Mouse (Mus musculus) lung, embryonic 16.5 days (tissue): ENCODE results near the gene Cnnm3. TPM values are rescaled to one million over a fixed set of nuclear protein-coding genes. Genes with fewer than 3 reads are reported as not detected.

ENCODE experiments used
- ATAC-seq: fragments of 200-750 bp; cut with Nextera tagmentation; 2 replicates; pipeline ENCODE4 v1.8.0; 2017; ENCODE audit warnings: low read depth, mild to moderate bottlenecking, moderate library complexity
- H3K27ac ChIP-seq: fragments of 300-500 bp; sonication (generic); 2 replicates; pipeline ENCODE4 v1.5.1; 2014; ENCODE audit warnings: mild to moderate bottlenecking, control low read depth, low read length
- H3K27me3 ChIP-seq: fragments of 300-500 bp; sonication (generic); 2 replicates; pipeline ENCODE4 v1.6.1; 2014; ENCODE audit warnings: low read depth, low read length, mixed read lengths; ENCODE audit not compliant: control insufficient read depth, insufficient read depth
- H3K36me3 ChIP-seq: fragments of 300-500 bp; sonication (generic); 2 replicates; pipeline ENCODE4 v1.6.1; 2014; ENCODE audit warnings: low read length; ENCODE audit not compliant: control insufficient read depth, insufficient read depth
- H3K4me1 ChIP-seq: fragments of 300-500 bp; sonication (generic); replicated peaks from 2 replicates; pipeline ENCODE4 v1.6.1; 2014; ENCODE audit warnings: low read length, mixed read lengths; ENCODE audit not compliant: control insufficient read depth, insufficient read depth
- H3K4me2 ChIP-seq: fragments of 300-500 bp; sonication (generic); 2 replicates; pipeline ENCODE4 v1.6.1; 2014; ENCODE audit warnings: low read depth, low read length, control low read depth
- H3K4me3 ChIP-seq: fragments of 300-500 bp; sonication (generic); 2 replicates; pipeline ENCODE4 v1.5.1; 2014; ENCODE audit warnings: mild to moderate bottlenecking, low read length, control low read depth
- H3K9ac ChIP-seq: fragments of 300-500 bp; sonication (generic); 2 replicates; pipeline ENCODE4 v1.6.1; 2014; ENCODE audit warnings: low read length, control low read depth
- H3K9me3 ChIP-seq: fragments of 300-500 bp; sonication (generic); 2 replicates; pipeline ENCODE4 v1.6.1; 2016; ENCODE audit warnings: low read length; ENCODE audit not compliant: control insufficient read depth
- WGBS: fragments of 180-500 bp; shearing (Covaris S2); extraction: QIAGEN DNeasy Blood & Tissue Kit; methylation state at CpG from one replicate; pipeline ENCODE4 v1.1.7; 2014; 5-methylcytosine and 5-hydroxymethylcytosine counted together
- polyA plus RNA-seq: library from polyadenylated mRNA; unstranded; fragments of >200 nt; fragmentation: Nextera tagmentation; extraction: Ambion mirVana; gene quantifications from 2 replicates; pipeline ENCODE4 v1.2.1, GENCODE M21; 2015

The Cnnm3 gene
- polyA plus RNA-seq, 1 experiment from 2014 or later, result 3.5 TPM

DNA sequence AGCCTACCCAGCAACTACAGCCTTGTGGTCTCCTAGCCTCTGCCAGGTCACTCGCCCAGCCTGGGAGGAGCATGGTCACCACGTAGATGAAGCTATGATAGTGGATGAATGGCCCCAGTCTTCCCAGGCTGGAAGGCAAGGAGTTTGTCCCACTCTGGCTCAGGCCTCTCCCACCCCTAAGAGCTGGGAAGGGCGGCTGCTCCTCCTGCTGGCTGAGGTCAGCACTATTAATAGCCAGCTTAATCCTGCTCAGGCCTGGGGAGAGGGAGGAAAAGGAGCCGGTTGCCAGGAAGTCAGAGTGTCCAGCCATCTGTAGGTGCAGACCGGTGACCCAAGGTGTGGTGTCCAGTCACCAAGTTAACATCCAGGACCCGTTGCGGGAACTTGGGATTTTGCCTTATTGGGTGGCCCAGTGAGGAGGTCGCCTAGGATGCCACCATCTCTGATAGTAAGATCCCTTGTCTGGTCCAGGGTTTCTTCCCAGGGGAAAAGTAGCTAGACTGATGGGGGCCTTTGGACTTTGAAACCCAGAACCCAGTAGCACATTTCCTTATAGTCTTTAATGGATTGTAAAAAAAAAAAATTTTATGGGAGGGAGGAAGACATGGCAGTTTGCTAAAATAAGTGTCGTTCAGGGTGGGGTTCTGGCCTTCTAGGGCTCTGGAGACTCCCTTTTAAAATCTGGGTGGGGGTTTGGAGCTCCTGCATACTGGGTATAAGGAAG lies 19.1 kb upstream of the Cnnm3 start:
- H3K9ac ChIP-seq, result no peak overlapping the region
- 35% methylated on average over 9 of the region's 9 CpGs for WGBS
- no peak overlapping the region for H3K4me2 ChIP-seq
- H3K9me3 ChIP-seq, result no peaks in the 10 kb centered on the region
- H3K27me3 ChIP-seq, result no peaks in the 10 kb centered on the region
- peak; percentile 90 for ATAC-seq
- H3K36me3 ChIP-seq, result no peaks in the 10 kb centered on the region
- no peaks in the 10 kb centered on the region; the same call in 1 of the 2 replicates for H3K4me1 ChIP-seq
- H3K4me3 ChIP-seq, result no peak overlapping the region
- H3K27ac ChIP-seq, result no peak overlapping the region

DNA sequence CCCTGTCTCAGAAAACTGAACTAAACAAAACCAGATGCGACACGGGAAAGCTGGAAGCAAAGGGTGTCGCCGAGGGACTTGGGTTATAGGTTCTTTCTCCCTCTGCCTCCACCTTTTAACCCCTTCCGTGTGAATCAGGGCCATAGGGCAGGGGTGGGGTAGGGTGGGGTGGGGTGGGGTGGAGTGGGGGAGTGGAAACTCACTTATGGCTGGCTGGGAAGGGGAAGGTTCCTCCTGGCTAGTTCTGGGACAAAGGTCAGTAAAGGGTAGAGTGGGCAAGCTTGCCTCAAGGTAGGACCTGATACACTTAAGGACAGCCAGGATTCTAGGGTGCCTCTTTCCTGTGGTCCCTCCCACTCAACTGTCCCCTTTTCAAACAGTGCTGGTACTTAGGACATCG lies 18.4 kb upstream of the Cnnm3 start:
- 67% methylated on average over 6 of the region's 6 CpGs for WGBS
- no peak for ATAC-seq
- H3K27ac ChIP-seq, result no peak overlapping the region
- no peaks in the 10 kb centered on the region for H3K27me3 ChIP-seq
- H3K4me2 ChIP-seq, result no peak overlapping the region
- H3K36me3 ChIP-seq, result no peaks in the 10 kb centered on the region
- H3K9ac ChIP-seq, result no peak overlapping the region
- no peaks in the 10 kb centered on the region; the same call in 1 of the 2 replicates for H3K4me1 ChIP-seq
- H3K9me3 ChIP-seq, result no peaks in the 10 kb centered on the region
- no peak overlapping the region for H3K4me3 ChIP-seq

GRCm38 (mm10) chr1:36496719-36497118 lies 14.9 kb upstream of the Cnnm3 start:
- no peaks in the 10 kb centered on the region for H3K9me3 ChIP-seq
- H3K36me3 ChIP-seq, result 0 out of 2 replicates have a peak, but pooled peaks cover 2% of the 10 kb centered on the region
- no peak for ATAC-seq
- H3K4me3 ChIP-seq, result no peak overlapping the region
- no peaks in the 10 kb centered on the region; the same call in 1 of the 2 replicates for H3K4me1 ChIP-seq
- WGBS, result 43% methylated on average over 2 of the region's 2 CpGs
- no peak overlapping the region for H3K4me2 ChIP-seq
- H3K27me3 ChIP-seq, result no peaks in the 10 kb centered on the region
- H3K27ac ChIP-seq, result no peak overlapping the region
- H3K9ac ChIP-seq, result no peak overlapping the region

DNA sequence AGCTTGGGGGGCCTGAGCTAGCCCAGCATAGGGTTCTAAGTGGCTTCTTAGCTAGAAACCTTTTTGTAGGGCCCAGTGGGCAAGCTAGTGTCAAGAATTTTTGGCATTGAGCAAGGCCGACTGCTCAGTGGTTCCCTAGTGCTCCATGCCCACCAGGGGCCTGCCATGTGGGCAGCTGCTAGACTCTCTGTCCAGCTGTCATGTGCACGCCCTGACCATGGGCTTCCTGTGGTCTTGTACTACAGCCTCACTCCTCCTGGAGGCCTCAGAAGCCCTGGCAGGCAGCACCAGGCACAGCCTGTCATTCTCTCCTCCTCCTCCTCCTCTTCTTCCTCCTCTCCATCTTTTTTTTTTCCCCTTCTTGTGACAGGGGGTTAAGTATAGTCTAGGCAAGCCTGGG lies 14.4 kb upstream of the Cnnm3 start:
- no peak overlapping the region for H3K9ac ChIP-seq
- no peak overlapping the region for H3K4me3 ChIP-seq
- no peaks in the 10 kb centered on the region for H3K27me3 ChIP-seq
- no peak for ATAC-seq
- H3K27ac ChIP-seq, result no peak overlapping the region
- no peak overlapping the region for H3K4me2 ChIP-seq
- no peaks in the 10 kb centered on the region for H3K9me3 ChIP-seq
- H3K4me1 ChIP-seq, result no peaks in the 10 kb centered on the region; the same call in 1 of the 2 replicates
- H3K36me3 ChIP-seq, result 0 out of 2 replicates have a peak, but pooled peaks cover 2% of the 10 kb centered on the region
- 60% methylated on average over 2 of the region's 2 CpGs for WGBS

DNA sequence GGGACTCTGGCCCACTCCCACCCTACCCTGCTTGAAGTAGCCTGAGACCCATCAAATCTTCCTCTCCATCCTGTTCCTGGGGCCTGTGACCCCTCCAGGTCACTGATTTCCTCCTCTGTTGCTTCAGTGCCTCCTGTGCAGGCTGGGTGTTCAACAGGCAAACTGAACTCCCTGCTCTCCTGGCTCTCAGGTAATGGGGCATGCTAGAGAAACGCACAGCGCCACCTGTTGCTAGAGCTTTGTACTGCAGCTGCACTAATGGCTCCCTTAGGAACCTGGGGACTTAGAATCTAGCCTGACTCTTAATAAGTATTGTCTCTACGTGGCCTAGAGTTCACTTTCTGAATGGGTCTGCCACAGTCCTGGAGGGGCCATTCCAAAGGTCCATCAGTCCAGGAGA lies 10.4 kb upstream of the Cnnm3 start:
- no peak overlapping the region for H3K9ac ChIP-seq
- no peak overlapping the region for H3K4me3 ChIP-seq
- no peaks in the 10 kb centered on the region for H3K9me3 ChIP-seq
- no peaks in the 10 kb centered on the region for H3K27me3 ChIP-seq
- no peak overlapping the region for H3K4me2 ChIP-seq
- H3K27ac ChIP-seq, result no peak overlapping the region
- no peaks in the 10 kb centered on the region for H3K4me1 ChIP-seq
- H3K36me3 ChIP-seq, result peaks cover 4% of the 10 kb centered on the region; the same call in 1 of the 2 replicates
- 10% methylated on average over 3 of the region's 3 CpGs for WGBS
- peak; percentile 48; the same call in 1 of the 2 replicates for ATAC-seq

DNA sequence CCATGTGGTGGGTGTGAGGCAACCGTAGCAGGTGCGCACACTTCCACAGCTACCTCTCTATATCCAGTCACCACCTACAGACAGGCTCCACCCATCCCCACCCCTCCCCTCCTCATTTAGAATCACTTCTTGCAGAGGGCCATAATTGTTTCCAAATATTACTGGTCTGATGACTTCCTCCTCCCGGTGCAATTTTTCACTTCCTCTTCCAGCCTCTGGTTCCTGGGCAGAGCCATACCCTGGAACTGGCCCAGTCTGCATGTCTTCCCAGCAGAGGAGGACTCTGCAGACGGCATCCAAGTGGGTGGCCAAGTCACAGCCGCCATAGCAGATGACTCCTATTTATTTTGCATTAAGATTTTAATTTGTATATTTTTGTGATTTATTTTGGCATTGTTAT lies 3.4 kb upstream of the Cnnm3 start:
- Histone ChIP-seq H3K9ac (no peak overlapping the region), H3K4me1 (peaks cover 4% of the 10 kb centered on the region), H3K27ac (no peak overlapping the region), H3K27me3 (no peaks in the 10 kb centered on the region), H3K9me3 (no peaks in the 10 kb centered on the region), H3K36me3 (peaks cover 2% of the 10 kb centered on the region; the same call in 1 of the 2 replicates), H3K4me3 (no peak overlapping the region), H3K4me2 (no peak overlapping the region)
- WGBS, result 67% methylated on average over 5 of the region's 5 CpGs
- ATAC-seq, result no peak

DNA sequence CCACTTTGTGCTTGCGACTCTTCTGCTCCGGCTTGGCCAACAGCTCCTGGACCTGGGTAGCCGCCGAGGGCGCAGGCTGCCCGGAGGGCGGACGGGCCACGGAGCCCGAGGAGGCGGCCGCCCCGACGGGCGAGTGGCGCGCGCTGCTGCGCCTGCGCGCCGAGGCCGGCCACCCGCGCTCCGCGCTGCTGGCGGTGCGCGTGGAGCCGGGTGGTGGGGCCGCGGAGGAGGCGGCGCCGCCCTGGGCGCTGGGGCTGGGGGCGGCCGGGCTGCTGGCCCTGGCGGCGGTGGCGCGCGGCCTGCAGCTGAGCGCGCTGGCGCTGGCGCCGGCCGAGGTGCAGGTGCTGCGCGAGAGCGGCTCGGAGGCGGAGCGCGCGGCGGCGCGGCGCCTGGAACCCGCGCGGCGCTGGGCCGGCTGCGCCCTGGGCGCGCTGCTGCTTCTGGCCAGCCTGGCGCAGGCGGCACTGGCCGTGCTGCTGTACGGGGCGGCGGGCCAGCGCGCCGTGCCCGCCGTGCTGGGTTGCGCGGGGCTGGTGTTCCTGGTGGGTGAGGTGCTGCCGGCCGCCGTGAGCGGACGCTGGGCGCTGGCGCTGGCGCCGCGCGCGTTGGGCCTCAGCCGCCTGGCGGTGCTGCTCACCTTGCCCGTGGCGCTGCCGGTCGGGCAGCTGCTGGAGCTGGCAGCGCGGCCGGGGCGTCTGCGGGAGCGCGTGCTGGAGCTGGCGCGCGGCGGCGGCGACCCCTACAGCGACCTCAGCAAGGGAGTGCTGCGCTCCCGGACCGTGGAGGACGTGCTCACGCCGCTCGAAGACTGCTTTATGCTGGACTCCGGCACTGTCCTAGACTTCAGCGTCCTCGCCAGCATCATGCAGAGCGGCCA lies 660 bp downstream of the Cnnm3 start:
- Histone ChIP-seq H3K27ac (peak overlapping the region; percentile 97), H3K4me2 (peak overlapping the region; percentile 83), H3K4me3 (peak overlapping the region; percentile 90), H3K9ac (peak overlapping the region; percentile 86), H3K9me3 (no peaks in the 10 kb centered on the region), H3K27me3 (no peaks in the 10 kb centered on the region), H3K4me1 (peaks cover 21% of the 10 kb centered on the region), H3K36me3 (no peaks in the 10 kb centered on the region)
- peak; percentile 61 for ATAC-seq
- WGBS, result 0% methylated on average over 55 of the region's 126 CpGs

GRCm38 (mm10) chr1:36512966-36513280 lies 1.3 kb downstream of the Cnnm3 start:
- Histone ChIP-seq H3K36me3 (no peaks in the 10 kb centered on the region), H3K27ac (no peak overlapping the region), H3K27me3 (no peaks in the 10 kb centered on the region), H3K4me1 (peaks cover 21% of the 10 kb centered on the region), H3K4me3 (peak overlapping the region; percentile 90), H3K4me2 (peak overlapping the region; percentile 83), H3K9ac (peak overlapping the region; percentile 86), H3K9me3 (no peaks in the 10 kb centered on the region)
- ATAC-seq, result no peak
- under 1% methylated on average over 16 of the region's 16 CpGs for WGBS

GRCm38 (mm10) chr1:36513310-36513709 lies 1.6 kb downstream of the Cnnm3 start:
- Histone ChIP-seq H3K4me2 (peak overlapping the region; percentile 83), H3K27me3 (no peaks in the 10 kb centered on the region), H3K9ac (peak overlapping the region; percentile 13), H3K4me3 (peak overlapping the region; percentile 90), H3K9me3 (no peaks in the 10 kb centered on the region), H3K36me3 (no peaks in the 10 kb centered on the region), H3K27ac (no peak overlapping the region), H3K4me1 (peaks cover 21% of the 10 kb centered on the region)
- ATAC-seq, result no peak
- WGBS, result 0% methylated on average over 1 of the region's 1 CpGs
